Mouse (Mus musculus): ENCODE results near the gene Trmt10a.

DNA sequence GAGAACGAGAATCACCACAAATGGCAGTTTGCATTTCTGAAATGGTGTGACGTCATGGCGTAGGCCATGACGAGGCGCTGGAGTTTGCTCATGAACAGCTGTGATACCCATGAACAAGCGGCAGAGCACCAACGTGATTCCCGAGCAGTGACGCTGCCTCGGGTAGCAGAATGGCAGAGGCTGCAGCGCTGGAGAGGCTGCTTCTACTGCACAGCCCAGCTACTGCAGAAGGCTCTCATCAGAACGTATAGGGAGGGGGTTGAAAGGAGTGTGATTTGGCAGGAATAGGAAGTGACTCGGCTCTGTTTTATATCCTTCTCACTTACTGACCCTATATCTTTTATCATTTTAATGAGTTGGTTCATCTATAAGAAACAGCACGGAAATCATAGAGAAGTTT is 24.4 kb upstream of the Trmt10a start:
- TF ChIP-seq CTCF (IDR thresholded peaks at IDR 0.05; ENCODE audit: borderline replicate concordance, control insufficient read depth, extremely low read depth, insufficient read depth, low read length, poor library complexity) = no peak
- TF ChIP-seq POLR2A (IDR thresholded peaks at IDR 0.05; ENCODE audit: control insufficient read depth, extremely low read depth, insufficient read depth, low read length, poor library complexity) = no peak

Measured in thymus, adult 2 months (tissue).